Mouse (Mus musculus): ENCODE data around the gene Atp5j2. TPM values are rescaled to one million over a fixed set of nuclear protein-coding genes. Genes with fewer than 3 reads are reported as not detected.

The Atp5j2 gene
- total RNA-seq, 2 experiments from 2014 or later = 1,105 to 1,150 TPM

Other genes with a start within 250 kb of the Atp5j2 start
- 10 to 100 TPM; 27.6 to 36.2 TPM for gene Smurf1, start 226.2 kb downstream of the Atp5j2 start, total RNA-seq (2021)
- not detected for gene Gm4871, start 159.3 kb downstream of the Atp5j2 start, total RNA-seq (2021)
- not detected for gene 1700018F24Rik, start 149.1 kb downstream of the Atp5j2 start, total RNA-seq (2021)
- 10 to 100 TPM; 61.4 to 63.8 TPM for gene Arpc1a, start 108.2 kb downstream of the Atp5j2 start, total RNA-seq (2021)
- gene Kpna7, start 108.0 kb downstream of the Atp5j2 start, total RNA-seq (2021) = not detected
- 10 to 100 TPM; 65.3 to 67.4 TPM for gene Arpc1b, start 77.8 kb downstream of the Atp5j2 start, total RNA-seq (2021)
- gene Pdap1, start 51.8 kb downstream of the Atp5j2 start, total RNA-seq (2021) = 10 to 100 TPM; 39.3 to 40.2 TPM
- gene Bud31, start 51.7 kb downstream of the Atp5j2 start, total RNA-seq (2021) = 10 to 100 TPM; 57.0 to 58.9 TPM
- gene Ptcd1, start 25.0 kb downstream of the Atp5j2 start, total RNA-seq (2021) = 10 to 100 TPM; 30.0 to 31.3 TPM
- gene Cpsf4, start 24.8 kb downstream of the Atp5j2 start, total RNA-seq (2021) = 10 to 100 TPM; 11.4 to 12.9 TPM
- 1 to 10 TPM; 6.5 to 7.3 TPM for gene Zkscan14, start 9.8 kb upstream of the Atp5j2 start, total RNA-seq (2021)
- 10 to 100 TPM in 1 of 2 experiments, 1 to 10 TPM in 1; 9.5 to 10.0 TPM for gene Zkscan5, start 12.5 kb upstream of the Atp5j2 start, total RNA-seq (2021)
- gene Zfp655, start 39.7 kb upstream of the Atp5j2 start, total RNA-seq (2021) = 10 to 100 TPM; 30.7 to 32.6 TPM
- 10 to 100 TPM; 10.7 to 11.2 TPM for gene Zscan25, start 88.4 kb upstream of the Atp5j2 start, total RNA-seq (2021)
- not detected for gene Cyp3a57, start 153.2 kb upstream of the Atp5j2 start, total RNA-seq (2021)

Measured in heart, adult 18-20 months (tissue).